ENCODE assay signal across 11 mouse cellular contexts in the genomic region with DNA sequence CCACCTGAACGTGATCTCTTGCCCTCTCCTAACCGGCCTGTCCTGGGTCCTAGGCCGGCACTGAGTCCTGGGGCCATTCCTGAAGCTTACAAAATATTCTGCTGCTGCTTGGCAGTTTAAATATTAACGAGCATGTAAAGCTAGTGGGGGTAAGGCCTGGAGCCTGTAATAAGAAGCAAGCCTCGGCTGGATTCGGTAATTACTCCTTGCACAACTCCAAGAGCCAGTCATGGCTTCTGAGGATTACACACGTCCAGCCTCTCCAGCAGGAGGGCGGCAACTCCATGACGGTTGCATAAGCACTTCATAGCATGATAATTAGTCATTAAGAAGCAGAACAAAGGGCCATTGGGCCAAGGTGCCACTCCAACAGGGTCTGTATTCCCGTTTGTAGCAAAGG. TPM values are rescaled to one million over a fixed set of nuclear protein-coding genes. Genes with fewer than 3 reads are reported as not detected.
DNase-seq lines count a peak whose midpoint lies in the region; ATAC-seq lines count a peak whose summit lies in the region.
"Had no signal": no experiment of that assay in that cellular context is flagged by ENCODE, and none has a peak within 500 bp of the region (broad histone marks: within the 10 kb centered on the region; RNA-seq: fewer than 3 reads in every experiment).

No protein-coding gene starts in this region.

- H3K4me3 ChIP-seq in kidney, embryonic 16.5 days (ENCODE audit: low read length), result no peak overlapping the region
- H3K4me3 ChIP-seq: hindbrain, embryonic 10.5 days; myocyte had no signal

- WGBS in kidney, embryonic 16.5 days, result 49% methylated on average over 10 of the region's 10 CpGs

- peak; percentile 9 for DNase-seq in adrenal gland, postnatal 10 days
- DNase-seq in adrenal gland, postnatal 14 days, result no peak
- DNase-seq in fat pad, adult 2 months (ENCODE audit: extremely low read depth, low read depth, low spot score), result peak; percentile 95
- DNase-seq in lung, postnatal 14 days, result peak; percentile 46
- DNase-seq in thymus, postnatal 14 days, result no peak
- no peak for DNase-seq in cerebellum, adult 9-10 months
- no peak for DNase-seq in layer of hippocampus, postnatal 10 days (ENCODE audit: low spot score in 2 of 2)
- DNase-seq: cerebellum, adult 11 months had no signal

- peak overlapping the region; percentile 16; the same call in 1 of the 2 replicates for H3K27ac ChIP-seq in kidney, embryonic 16.5 days (ENCODE audit: low read length)

- H3K4me2 ChIP-seq in kidney, embryonic 16.5 days (replicated peaks; ENCODE audit: low read depth, low read length), result no peak overlapping the region

- no peaks in the 10 kb centered on the region for H3K36me3 ChIP-seq in kidney, embryonic 16.5 days (ENCODE audit: insufficient read depth, low read length)
- H3K36me3 ChIP-seq: hindbrain, embryonic 10.5 days had no signal

- peak; percentile 96 for ATAC-seq in kidney, embryonic 16.5 days (ENCODE audit: low FRiP score, low TSS enrichment)

- H3K4me1 ChIP-seq in kidney, embryonic 16.5 days (ENCODE audit: insufficient read depth, low read length), result peaks cover 6% of the 10 kb centered on the region; the same call in 1 of the 2 replicates

- H3K27me3 ChIP-seq in kidney, embryonic 16.5 days (ENCODE audit: insufficient read depth, low read length), result peaks cover 4% of the 10 kb centered on the region; the same call in 1 of the 2 replicates

- H3K9me3 ChIP-seq in kidney, embryonic 16.5 days (ENCODE audit: low read length), result no peaks in the 10 kb centered on the region
- H3K9me3 ChIP-seq: hindbrain, embryonic 10.5 days had no signal

- no peak overlapping the region for H3K9ac ChIP-seq in kidney, embryonic 16.5 days (replicated peaks; ENCODE audit: low read length)

RNA-seq across cellular contexts. Expression of a gene that starts 19.3 kb away (rescaled TPM):
- total RNA-seq in adrenal gland, postnatal 10 days (2021), result under 1 TPM; 0.09 TPM
- not detected in 2 replicates for total RNA-seq in adrenal gland, postnatal 14 days (2021)
- polyA plus RNA-seq in kidney, embryonic 16.5 days (2015; fragmentation: Nextera tagmentation; extraction: Ambion mirVana), result not detected in 2 replicates
- total RNA-seq in layer of hippocampus, postnatal 10 days (2021), result 1 to 10 TPM; 1.2 TPM
- polyA plus RNA-seq: hindbrain, embryonic 10.5 days; myocyte had no signal

RNA-seq across cellular contexts. Expression of a gene that starts 22.5 kb away (rescaled TPM):
- total RNA-seq in adrenal gland, postnatal 10 days (2021), result 1 to 10 TPM; 1.7 to 2.7 TPM
- total RNA-seq in adrenal gland, postnatal 14 days (2021), result 0.15 and 3.7 TPM in 2 replicates
- 3.6 and 4.4 TPM in 2 replicates for polyA plus RNA-seq in kidney, embryonic 16.5 days (2015; fragmentation: Nextera tagmentation; extraction: Ambion mirVana)
- 1 to 10 TPM; 4.1 to 4.4 TPM for total RNA-seq in layer of hippocampus, postnatal 10 days (2021)

RNA-seq across cellular contexts. Expression of a gene that starts 47.2 kb away (rescaled TPM):
- total RNA-seq in adrenal gland, postnatal 10 days (2021), result not detected
- total RNA-seq in adrenal gland, postnatal 14 days (2021), result not detected in 2 replicates
- polyA plus RNA-seq in kidney, embryonic 16.5 days (2015; fragmentation: Nextera tagmentation; extraction: Ambion mirVana), result 0.61 TPM in 1 of 2 replicates, not detected in the other
- 10 to 100 TPM in 1 of 2 experiments, 1 to 10 TPM in 1; 9.9 to 10.6 TPM for total RNA-seq in layer of hippocampus, postnatal 10 days (2021)

Comparison
In these comparisons a context has a peak if more than half of its experiments do, and no peak if none do; other contexts are left out.
1. DNase-seq: peak in adrenal gland, postnatal 10 days (single experiment), fat pad, adult 2 months (single experiment) and lung, postnatal 14 days (single experiment); none in adrenal gland, postnatal 14 days (single experiment), thymus, postnatal 14 days (single experiment), cerebellum, adult 9-10 months (single experiment) and layer of hippocampus, postnatal 10 days (0 of 2).
2. RNA of a gene that starts 47.2 kb away (total RNA-seq): 9.9 to 10.6 TPM in layer of hippocampus, postnatal 10 days; not detected in adrenal gland, postnatal 14 days and not detected in adrenal gland, postnatal 10 days; every median in the first group is over 10 times any median in the second.